In the genomic region with DNA sequence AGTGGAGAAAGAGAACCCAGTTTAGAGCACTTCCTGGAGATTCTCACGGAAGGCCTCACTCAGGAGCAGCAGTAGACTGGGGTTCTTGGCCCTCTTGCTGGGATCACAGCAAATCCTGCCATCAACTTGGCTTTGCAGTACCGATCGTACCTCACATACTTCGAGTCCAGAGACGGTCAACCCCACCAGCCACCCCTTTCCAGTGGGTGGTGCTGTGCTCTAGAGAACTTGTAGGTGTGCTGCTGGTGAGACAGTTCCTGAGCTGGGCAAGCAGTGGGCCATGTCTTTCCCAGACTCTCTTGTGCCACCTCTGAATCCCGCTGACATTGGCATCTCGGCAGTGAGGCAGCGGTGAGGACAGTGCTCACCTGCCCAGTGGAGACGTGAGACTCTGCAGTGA, we compare ENCODE assay signal across 24 mouse cellular contexts.
DNase-seq lines count a peak whose midpoint lies in the region; ATAC-seq and TF ChIP-seq lines count a peak whose summit lies in the region.
"Had no signal": no experiment of that assay in that cellular context is flagged by ENCODE, and none has a peak within 500 bp of the region (broad histone marks: within the 10 kb centered on the region; RNA-seq: fewer than 3 reads in every experiment).

No protein-coding gene starts in this region.

- no peak overlapping the region for H3K4me2 ChIP-seq in heart, embryonic 11.5 days
- H3K4me2 ChIP-seq in CH12.LX (ENCODE audit: insufficient read depth, low read depth, poor library complexity, severe bottlenecking): no peak overlapping the region
- H3K4me2 ChIP-seq: embryonic facial prominence, embryonic 13.5 days; embryonic facial prominence, embryonic 15.5 days; forebrain, embryonic 13.5 days; forebrain, embryonic 15.5 days had no signal

- no peaks in the 10 kb centered on the region for H3K27me3 ChIP-seq in heart, embryonic 11.5 days (ENCODE audit: control insufficient read depth, insufficient read depth, low read length)
- H3K27me3 ChIP-seq in megakaryocyte, embryonic 14.5 days (replicated peaks): peaks cover 9% of the 10 kb centered on the region
- H3K27me3 ChIP-seq in CH12.LX (replicated peaks): no peaks in the 10 kb centered on the region
- H3K27me3 ChIP-seq: embryonic facial prominence, embryonic 13.5 days; embryonic facial prominence, embryonic 15.5 days; forebrain, embryonic 13.5 days; forebrain, embryonic 15.5 days had no signal

- H3K4me1 ChIP-seq in heart, embryonic 11.5 days (ENCODE audit: control insufficient read depth, insufficient read depth, low read length): no peaks in the 10 kb centered on the region
- peaks cover 34% of the 10 kb centered on the region for H3K4me1 ChIP-seq in megakaryocyte, embryonic 14.5 days
- peaks cover 0 to 14% of the 10 kb centered on the region in 2 experiments; a peak in 2 of 4 replicates for H3K4me1 ChIP-seq in CH12.LX (ENCODE audit: control insufficient read depth in 1 of 2, insufficient read depth in 2 of 2)
- H3K4me1 ChIP-seq: forebrain, embryonic 10.5 days; forebrain, embryonic 13.5 days; forebrain, embryonic 15.5 days had no signal

- no peaks in the 10 kb centered on the region for H3K79me2 ChIP-seq in CH12.LX (replicated peaks; ENCODE audit: control insufficient read depth, extremely low read depth, insufficient read depth, poor library complexity, severe bottlenecking)

- 86% methylated on average over 9 of the region's 9 CpGs for WGBS in heart, embryonic 11.5 days (ENCODE audit: insufficient replicate concordance)

- H3K27ac ChIP-seq in heart, embryonic 11.5 days (ENCODE audit: low read depth, low read length): no peak overlapping the region
- H3K27ac ChIP-seq in CH12.LX (ENCODE audit: insufficient read depth, low read depth): no peak overlapping the region
- H3K27ac ChIP-seq: embryonic facial prominence, embryonic 13.5 days; embryonic facial prominence, embryonic 15.5 days; forebrain, embryonic 10.5 days; forebrain, embryonic 13.5 days; forebrain, embryonic 15.5 days had no signal

- peak in 1 of 2 experiments; percentile 24; a peak in 1 of 4 replicates for TF ChIP-seq CTCF in CH12.LX (conservative IDR thresholded peaks at IDR 0.05 in 1 of 2, IDR thresholded peaks at IDR 0.05 in 1 of 2; ENCODE audit: low read depth in 2 of 2, low read length in 2 of 2)

- no peak for TF ChIP-seq POLR2A in CH12.LX (IDR thresholded peaks at IDR 0.05; ENCODE audit: low read depth, low read length)

- H3K9ac ChIP-seq in heart, embryonic 11.5 days (ENCODE audit: low read depth, low read length): no peak overlapping the region
- H3K9ac ChIP-seq in CH12.LX (ENCODE audit: insufficient read depth, low read depth): no peak overlapping the region
- H3K9ac ChIP-seq: embryonic facial prominence, embryonic 13.5 days; embryonic facial prominence, embryonic 15.5 days; forebrain, embryonic 13.5 days; forebrain, embryonic 15.5 days; forebrain, postnatal 0 days had no signal

- no peaks in the 10 kb centered on the region for H3K36me3 ChIP-seq in heart, embryonic 11.5 days (ENCODE audit: control insufficient read depth, insufficient read depth, low read length)
- peaks cover 25% of the 10 kb centered on the region for H3K36me3 ChIP-seq in megakaryocyte, embryonic 14.5 days (replicated peaks; ENCODE audit: low read length)
- H3K36me3 ChIP-seq in CH12.LX (replicated peaks in 1 of 2; ENCODE audit: control insufficient read depth in 1 of 2, insufficient read depth in 1 of 2, low read length in 1 of 2): no peaks in the 10 kb centered on the region
- H3K36me3 ChIP-seq: embryonic facial prominence, embryonic 13.5 days; embryonic facial prominence, embryonic 15.5 days; forebrain, embryonic 10.5 days; forebrain, embryonic 15.5 days had no signal

- in situ Hi-C loops in CH12.LX (cut with MboI; ENCODE audit: low pct_ligation_motif_present, low pct_unique_long_range_greater_than_20kb, low sequenced_read_pairs): no loop called here

- no peak for ATAC-seq in heart, embryonic 11.5 days (replicated peaks; ENCODE audit: insufficient number of reproducible peaks, low FRiP score, low TSS enrichment)
- no peak for ATAC-seq in megakaryocyte, adult 5-6 weeks (ENCODE audit: poor library complexity, severe bottlenecking)
- ATAC-seq: CD4-positive, CD25-positive, alpha-beta regulatory T cell, adult 4 months; forebrain, embryonic 13.5 days; forebrain, embryonic 15.5 days; forebrain, postnatal 0 days had no signal

- no peaks in the 10 kb centered on the region for H3K9me3 ChIP-seq in heart, embryonic 11.5 days (replicated peaks; ENCODE audit: control insufficient read depth, low read length)
- H3K9me3 ChIP-seq in megakaryocyte, embryonic 14.5 days: peaks cover 20% of the 10 kb centered on the region
- no peaks in the 10 kb centered on the region for H3K9me3 ChIP-seq in CH12.LX (replicated peaks; ENCODE audit: low read length)
- H3K9me3 ChIP-seq: embryonic facial prominence, embryonic 13.5 days; embryonic facial prominence, embryonic 15.5 days; forebrain, embryonic 10.5 days; forebrain, embryonic 13.5 days; forebrain, embryonic 15.5 days had no signal

- TF ChIP-seq EP300 in CH12.LX (IDR thresholded peaks at IDR 0.05; ENCODE audit: low read length): no peak

- dilution Hi-C loops in CH12.LX (cut with MboI; ENCODE audit: extremely low pct_ligation_motif_present, extremely low pct_unique_long_range_greater_than_20kb, low sequenced_read_pairs): no loop called here

- DNase-seq in heart, adult 11 months: peak; percentile 81
- no peak for DNase-seq in CH12.LX (ENCODE audit: extremely low read depth)
- DNase-seq: adrenal gland, adult 2 months; adrenal gland, postnatal 10 days; adrenal gland, postnatal 25 days; B cell, adult 2 months; cerebellum, adult 11 months; cerebellum, adult 18-20 months; cerebellum, adult 8-10 months; cerebellum, adult 9-11 months; cerebellum, postnatal 14 days; cerebellum, postnatal 36 days; embryo, embryonic 11 days; forebrain, postnatal 0 days had no signal

- TF ChIP-seq RAD21 in CH12.LX (IDR thresholded peaks at IDR 0.05; ENCODE audit: low read depth, low read length): peak; percentile 7; the same call in 1 of the 2 replicates

- H3K4me3 ChIP-seq in heart, embryonic 11.5 days (ENCODE audit: low read depth, low read length): no peak overlapping the region
- H3K4me3 ChIP-seq in megakaryocyte, embryonic 14.5 days (replicated peaks): peak overlapping the region; percentile 25
- no peak overlapping the region for H3K4me3 ChIP-seq in CH12.LX (replicated peaks in 1 of 3; ENCODE audit: low read depth in 2 of 3, low read length in 2 of 3, poor library complexity in 1 of 3)
- H3K4me3 ChIP-seq: embryonic facial prominence, embryonic 13.5 days; embryonic facial prominence, embryonic 15.5 days; erythroblast, embryonic 14.5 days; forebrain, embryonic 10.5 days; forebrain, embryonic 13.5 days; forebrain, embryonic 15.5 days had no signal

TF ChIP-seq in CH12.LX, 34 proteins besides CTCF, POLR2A, EP300 and RAD21:
- TF ChIP-seq ETS1 (conservative IDR thresholded peaks at IDR 0.05; ENCODE audit: low read depth, low read length) (no peak), CHD1 (IDR thresholded peaks at IDR 0.05; ENCODE audit: low read depth, low read length) (no peak), MEF2A (IDR thresholded peaks at IDR 0.05; ENCODE audit: borderline replicate concordance, low read depth, low read length) (no peak)
